Mouse (Mus musculus) hindbrain, postnatal 0 days (tissue): ENCODE data around the gene Kcnd3. TPM values are rescaled to one million over a fixed set of nuclear protein-coding genes. Genes with fewer than 3 reads are reported as not detected.

Experiments used
- ATAC-seq: fragments of 200-750 bp; cut with Nextera tagmentation; 2 replicates; pipeline ENCODE4 v1.8.0; 2017; ENCODE audit warnings: mild to moderate bottlenecking, moderate TSS enrichment, moderate library complexity
- DNase-seq: peaks from one replicate; pipeline ENCODE4 v3.0.0-alpha.2; 2015; ENCODE audit warnings: low spot score
- H3K27ac ChIP-seq: fragments of 300-500 bp; sonication (generic); 2 replicates; pipeline ENCODE4 v1.5.1; 2014; ENCODE audit warnings: mild to moderate bottlenecking
- H3K27me3 ChIP-seq: fragments of 300-500 bp; sonication (generic); 2 replicates; pipeline ENCODE4 v1.6.1; 2014; ENCODE audit warnings: low read length, mixed read lengths; ENCODE audit not compliant: insufficient read depth
- H3K36me3 ChIP-seq: fragments of 300-500 bp; sonication (generic); 2 replicates; pipeline ENCODE4 v1.6.1; 2014; ENCODE audit warnings: low read length, mixed read lengths; ENCODE audit not compliant: insufficient read depth
- H3K4me1 ChIP-seq: fragments of 300-500 bp; sonication (generic); 2 replicates; pipeline ENCODE4 v1.6.1; 2014; ENCODE audit warnings: antibody characterized with exemption, low read length, mixed read lengths; ENCODE audit not compliant: insufficient read depth
- H3K4me2 ChIP-seq: fragments of 300-500 bp; sonication (generic); 2 replicates; pipeline ENCODE4 v1.6.1; 2014; ENCODE audit warnings: low read depth, mild to moderate bottlenecking, low read length, moderate library complexity, mixed read lengths
- H3K4me3 ChIP-seq: fragments of 300-500 bp; sonication (generic); 2 replicates; pipeline ENCODE4 v1.5.1; 2014; ENCODE audit warnings: low read length
- H3K9ac ChIP-seq: fragments of 300-500 bp; sonication (generic); replicated peaks from 2 replicates; pipeline ENCODE4 v1.6.1; 2014; ENCODE audit warnings: mild to moderate bottlenecking, low read length, moderate library complexity, mixed read lengths
- H3K9me3 ChIP-seq: fragments of 300-500 bp; sonication (generic); 2 replicates; pipeline ENCODE4 v1.6.1; 2016; ENCODE audit warnings: low read length, mixed read lengths
- CTCF ChIP-seq: IDR thresholded peaks from 2 replicates; pipeline ENCODE4 v1.5.1; 2016; ENCODE audit warnings: antibody characterized with exemption, control low read depth, low read depth
- WGBS: fragments of 180-500 bp; shearing (Covaris S2); extraction: QIAGEN DNeasy Blood & Tissue Kit; methylation state at CpG from one replicate; pipeline ENCODE4 v1.1.7; 2014; 5-methylcytosine and 5-hydroxymethylcytosine counted together
- polyA plus RNA-seq: library from polyadenylated mRNA; unstranded; fragments of >200 nt; fragmentation: Nextera tagmentation; extraction: Ambion mirVana; gene quantifications from 2 replicates; pipeline ENCODE4 v1.2.1, GENCODE M21; 2015
- total RNA-seq: library from RNA; depleted of rRNA; stranded (reverse); fragments of >200 nt; gene quantifications from 2 replicates; pipeline ENCODE4 v1.2.3, GENCODE M21; 2014; rRNA removed

The Kcnd3 gene
- total RNA-seq (71.8 TPM in 2 replicates), polyA plus RNA-seq (8.4 and 8.6 TPM in 2 replicates)

GRCm38 (mm10) chr3:105451627-105452555 is at the start of gene Kcnd3:
Gene Kcnd3, plus strand, starts transcription at chr3:105452330.
- peak within 1 kb of the TSS; percentile 90 for H3K4me2 ChIP-seq
- no peaks in the 10 kb centered on the region for H3K27me3 ChIP-seq
- no peaks in the 10 kb centered on the region for H3K9me3 ChIP-seq
- no peak; the same call in 1 of the 2 replicates for TF ChIP-seq CTCF
- no peaks in the 10 kb centered on the region for H3K36me3 ChIP-seq
- peak within 1 kb of the TSS; percentile 84 for H3K9ac ChIP-seq
- peaks cover 13% of the 10 kb centered on the region for H3K4me1 ChIP-seq
- 1% methylated on average over 47 of the region's 98 CpGs for WGBS
- H3K4me3 ChIP-seq, result peak within 1 kb of the TSS; percentile 64
- DNase-seq (peak; percentile 64), ATAC-seq (peak; percentile 75)
- peak within 1 kb of the TSS; percentile 90 for H3K27ac ChIP-seq

- no peak overlapping the region for H3K4me3 ChIP-seq
- no peak for DNase-seq
- no peak for TF ChIP-seq CTCF
- no peaks in the 10 kb centered on the region for H3K9me3 ChIP-seq
- no peak overlapping the region for H3K4me2 ChIP-seq
- H3K36me3 ChIP-seq, result no peaks in the 10 kb centered on the region
- H3K4me1 ChIP-seq, result no peaks in the 10 kb centered on the region; the same call in 1 of the 2 replicates
- no peak for ATAC-seq
- no peak overlapping the region for H3K9ac ChIP-seq
- H3K27me3 ChIP-seq, result no peaks in the 10 kb centered on the region
- WGBS, result 60% methylated on average over 5 of the region's 5 CpGs
- no peak overlapping the region for H3K27ac ChIP-seq
Observed at GRCm38 (mm10) chr3:105402676-105403075, 49.5 kb upstream of the Kcnd3 start.

DNA sequence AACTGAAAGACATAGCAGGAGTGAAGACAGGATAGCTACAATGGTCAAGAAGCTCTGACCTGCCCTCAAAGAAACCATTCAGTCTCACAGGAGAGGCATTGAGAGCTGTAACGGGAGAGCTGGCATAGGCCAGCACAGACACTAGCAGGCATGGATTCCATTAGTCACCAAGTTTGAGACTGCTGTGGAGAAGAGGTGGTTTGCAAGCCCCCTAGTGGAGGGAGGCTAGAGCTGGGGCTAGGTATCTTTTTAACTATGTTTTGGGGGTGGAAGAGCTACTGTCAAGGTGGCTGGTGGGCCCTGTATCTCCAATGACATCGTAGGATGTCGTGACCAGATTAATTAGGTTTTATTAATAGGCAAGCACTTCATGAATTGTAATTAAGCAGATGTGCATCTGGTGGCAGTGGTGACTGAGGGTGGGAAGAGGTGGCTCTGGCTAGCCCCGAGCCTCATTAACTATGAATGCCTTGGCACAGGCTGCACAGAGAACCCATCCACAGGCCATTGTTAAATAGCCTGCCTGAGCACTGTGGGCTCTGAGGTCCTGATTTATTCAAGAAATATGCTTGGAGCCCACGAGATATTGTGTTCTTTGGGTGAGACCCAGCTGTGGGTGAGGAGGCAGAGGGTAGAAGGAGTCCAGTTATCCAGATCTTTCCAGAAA is 48.6 kb upstream of the Kcnd3 start:
- peak; percentile 58 for TF ChIP-seq CTCF
- Histone ChIP-seq H3K9me3 (no peaks in the 10 kb centered on the region), H3K4me1 (no peaks in the 10 kb centered on the region; the same call in 1 of the 2 replicates), H3K27me3 (no peaks in the 10 kb centered on the region), H3K4me2 (no peak overlapping the region), H3K36me3 (no peaks in the 10 kb centered on the region), H3K9ac (no peak overlapping the region), H3K4me3 (no peak overlapping the region), H3K27ac (no peak overlapping the region)
- no peak for ATAC-seq
- DNase-seq, result peak; percentile 23
- WGBS, result 33% methylated on average over 5 of the region's 5 CpGs

- Histone ChIP-seq H3K27me3 (no peaks in the 10 kb centered on the region), H3K27ac (no peak overlapping the region), H3K4me3 (no peak overlapping the region), H3K4me1 (no peaks in the 10 kb centered on the region; the same call in 1 of the 2 replicates), H3K9ac (no peak overlapping the region), H3K36me3 (no peaks in the 10 kb centered on the region), H3K4me2 (no peak overlapping the region), H3K9me3 (no peaks in the 10 kb centered on the region)
- no peak for TF ChIP-seq CTCF
- ATAC-seq, result no peak
- 29% methylated on average over 4 of the region's 4 CpGs for WGBS
- DNase-seq, result peak; percentile 47
Observed at GRCm38 (mm10) chr3:105404077-105404446, 48.1 kb upstream of the Kcnd3 start.

- no peak for TF ChIP-seq CTCF
- no peak for DNase-seq
- no peaks in the 10 kb centered on the region for H3K9me3 ChIP-seq
- H3K27ac ChIP-seq, result no peak overlapping the region
- no peak overlapping the region for H3K4me2 ChIP-seq
- no peaks in the 10 kb centered on the region for H3K36me3 ChIP-seq
- 83% methylated on average over 7 of the region's 7 CpGs for WGBS
- H3K4me3 ChIP-seq, result no peak overlapping the region
- H3K4me1 ChIP-seq, result no peaks in the 10 kb centered on the region; the same call in 1 of the 2 replicates
- H3K27me3 ChIP-seq, result no peaks in the 10 kb centered on the region
- no peak for ATAC-seq
- H3K9ac ChIP-seq, result no peak overlapping the region
Observed at GRCm38 (mm10) chr3:105405516-105405915, 46.6 kb upstream of the Kcnd3 start.

DNA sequence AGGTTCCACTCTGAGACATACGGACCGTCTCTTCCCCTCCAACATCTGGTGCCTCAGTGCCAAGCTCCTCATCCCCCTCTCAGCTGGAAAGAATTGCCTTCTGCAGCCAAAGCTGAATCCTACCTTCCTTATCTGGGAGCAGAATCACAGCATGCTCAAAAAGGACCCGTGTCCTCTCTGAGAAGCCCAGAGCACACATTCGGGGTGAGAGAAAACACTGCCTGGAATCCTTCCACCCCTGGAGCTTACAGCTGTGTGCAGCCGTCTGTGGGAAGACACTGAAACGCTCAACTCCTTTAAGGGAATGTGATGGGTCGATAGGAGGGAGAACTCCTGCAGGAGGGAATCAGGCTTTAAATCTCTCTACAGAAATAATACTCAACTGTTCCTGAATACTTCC is 46.1 kb upstream of the Kcnd3 start:
- DNase-seq, result peak; percentile 25
- Histone ChIP-seq H3K4me3 (no peak overlapping the region), H3K27ac (no peak overlapping the region), H3K4me1 (no peaks in the 10 kb centered on the region; the same call in 1 of the 2 replicates), H3K4me2 (no peak overlapping the region), H3K9me3 (no peaks in the 10 kb centered on the region), H3K9ac (no peak overlapping the region), H3K27me3 (no peaks in the 10 kb centered on the region), H3K36me3 (no peaks in the 10 kb centered on the region)
- WGBS, result 33% methylated on average over 7 of the region's 7 CpGs
- TF ChIP-seq CTCF, result no peak
- ATAC-seq, result no peak
